Mouse (Mus musculus): Measurements from ENCODE around the gene Olfr523.

GRCm38 (mm10) chr7:140205864-140206263 is 32.8 kb downstream of the Olfr523 start, which contains the start of gene Olfr524:
- TF ChIP-seq CTCF (IDR thresholded peaks at IDR 0.05; ENCODE audit: low read depth, low read length) (no peak), TAL1 (conservative IDR thresholded peaks at IDR 0.05; ENCODE audit: low read depth, low read length) (no peak), GATA2 (IDR thresholded peaks at IDR 0.05; ENCODE audit: borderline replicate concordance, low read depth, low read length) (no peak), GATA1 (IDR thresholded peaks at IDR 0.05; ENCODE audit: borderline replicate concordance, low read length) (no peak), POLR2AphosphoS5 (IDR thresholded peaks at IDR 0.05; ENCODE audit: insufficient replicate concordance, low read depth, low read length) (no peak)
